Mouse (Mus musculus) kidney, postnatal 0 days (tissue): ENCODE measurements around the gene Rep15. TPM values are rescaled to one million over a fixed set of nuclear protein-coding genes. Genes with fewer than 3 reads are reported as not detected.

Source experiments
- ATAC-seq: fragments of 200-750 bp; cut with Nextera tagmentation; replicated peaks from 2 replicates; pipeline ENCODE4 v1.8.0; 2017; ENCODE audit warnings: low read depth, moderate number of reproducible peaks, moderate TSS enrichment, moderate library complexity; ENCODE audit not compliant: low FRiP score
- DNase-seq: peaks from one replicate; pipeline ENCODE4 v3.0.0-alpha.2; 2016; ENCODE audit warnings: low spot score
- H3K27ac ChIP-seq: fragments of 300-500 bp; sonication (generic); 2 replicates; pipeline ENCODE4 v1.5.1; 2014; ENCODE audit warnings: mild to moderate bottlenecking
- H3K27me3 ChIP-seq: fragments of 300-500 bp; sonication (generic); 2 replicates; pipeline ENCODE4 v1.6.1; 2014; ENCODE audit warnings: low read length, mixed read lengths; ENCODE audit not compliant: insufficient read depth
- H3K36me3 ChIP-seq: fragments of 300-500 bp; sonication (generic); 2 replicates; pipeline ENCODE4 v1.6.1; 2014; ENCODE audit warnings: low read length, mixed read lengths; ENCODE audit not compliant: insufficient read depth
- H3K4me1 ChIP-seq: fragments of 300-500 bp; sonication (generic); replicated peaks from 2 replicates; pipeline ENCODE4 v1.6.1; 2014; ENCODE audit warnings: antibody characterized with exemption, low read length, mixed read lengths; ENCODE audit not compliant: insufficient read depth
- H3K4me2 ChIP-seq: fragments of 300-500 bp; sonication (generic); 2 replicates; pipeline ENCODE4 v1.6.1; 2014; ENCODE audit warnings: mild to moderate bottlenecking, low read length, moderate library complexity, mixed read lengths
- H3K4me3 ChIP-seq: fragments of 300-500 bp; sonication (generic); replicated peaks from 2 replicates; pipeline ENCODE4 v1.5.1; 2014; ENCODE audit warnings: low read depth, low read length
- H3K9ac ChIP-seq: fragments of 300-500 bp; sonication (generic); 2 replicates; pipeline ENCODE4 v1.6.1; 2014; ENCODE audit warnings: low read depth, low read length
- H3K9me3 ChIP-seq: fragments of 300-500 bp; sonication (generic); replicated peaks from 2 replicates; pipeline ENCODE4 v1.6.1; 2016; ENCODE audit warnings: low read length, inconsistent platforms, mixed read lengths
- CTCF ChIP-seq: IDR thresholded peaks from 2 replicates; pipeline ENCODE4 v1.5.1; 2016; ENCODE audit warnings: antibody characterized with exemption, low read depth, mild to moderate bottlenecking, moderate library complexity
- WGBS: fragments of 180-500 bp; shearing (Covaris S2); extraction: QIAGEN DNeasy Blood & Tissue Kit; methylation state at CpG from one replicate; pipeline ENCODE4 v1.1.7; 2014; 5-methylcytosine and 5-hydroxymethylcytosine counted together
- polyA plus RNA-seq: library from polyadenylated mRNA; unstranded; fragments of >200 nt; fragmentation: Nextera tagmentation; extraction: Ambion mirVana; gene quantifications from 2 replicates; pipeline ENCODE4 v1.2.1, GENCODE M21; 2015

The Rep15 gene
- polyA plus RNA-seq, 1 experiment from 2014 or later, result 0.70 TPM

DNA sequence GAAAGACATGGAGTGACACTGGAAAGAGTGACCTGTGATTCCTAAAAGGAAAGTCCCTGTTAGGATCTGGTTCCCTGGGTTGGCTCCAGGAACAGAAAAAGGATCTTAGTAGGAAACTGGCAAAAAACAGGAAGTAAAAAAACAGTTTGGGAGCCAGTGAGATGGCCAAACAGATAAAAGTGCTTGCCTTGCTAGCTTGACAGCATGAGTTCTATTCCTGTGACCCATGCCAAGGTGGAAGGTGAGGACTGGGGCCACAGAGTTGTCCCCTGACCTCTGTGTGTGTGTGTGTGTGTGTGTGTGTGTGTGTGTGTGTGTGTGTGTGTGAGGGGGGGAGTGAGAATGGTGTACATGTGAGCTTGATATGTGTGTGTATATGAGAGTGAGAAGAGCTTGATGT, 8.8 kb upstream of the Rep15 start:
- H3K36me3 ChIP-seq, result peaks cover 44% of the 10 kb centered on the region
- TF ChIP-seq CTCF, result no peak
- no peaks in the 10 kb centered on the region for H3K27me3 ChIP-seq
- no peaks in the 10 kb centered on the region for H3K9me3 ChIP-seq
- ATAC-seq (no peak), DNase-seq (no peak)
- no peak overlapping the region for H3K4me2 ChIP-seq
- no peak overlapping the region for H3K4me3 ChIP-seq
- no peaks in the 10 kb centered on the region for H3K4me1 ChIP-seq
- no peak overlapping the region for H3K9ac ChIP-seq
- H3K27ac ChIP-seq, result no peak overlapping the region

DNA sequence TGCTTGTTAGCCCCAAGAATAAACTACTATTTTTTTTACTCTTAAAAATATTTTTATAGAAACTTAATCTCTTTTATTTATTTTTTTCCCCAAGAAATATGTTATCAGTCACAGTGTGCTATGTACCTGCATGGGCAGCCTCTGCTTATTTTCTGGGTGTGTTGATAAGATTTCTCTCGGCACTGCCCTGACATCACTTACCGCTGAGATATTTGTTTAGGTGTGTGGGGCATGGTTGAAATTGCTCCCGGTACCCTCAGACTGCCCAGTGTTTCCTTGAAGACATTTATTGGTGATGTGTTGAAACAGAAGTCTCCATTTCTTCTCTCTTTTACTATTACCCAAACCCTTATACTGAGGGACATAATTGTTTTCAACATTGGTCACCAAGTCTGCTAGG, 7.6 kb upstream of the Rep15 start:
- H3K27me3 ChIP-seq, result no peaks in the 10 kb centered on the region

DNA sequence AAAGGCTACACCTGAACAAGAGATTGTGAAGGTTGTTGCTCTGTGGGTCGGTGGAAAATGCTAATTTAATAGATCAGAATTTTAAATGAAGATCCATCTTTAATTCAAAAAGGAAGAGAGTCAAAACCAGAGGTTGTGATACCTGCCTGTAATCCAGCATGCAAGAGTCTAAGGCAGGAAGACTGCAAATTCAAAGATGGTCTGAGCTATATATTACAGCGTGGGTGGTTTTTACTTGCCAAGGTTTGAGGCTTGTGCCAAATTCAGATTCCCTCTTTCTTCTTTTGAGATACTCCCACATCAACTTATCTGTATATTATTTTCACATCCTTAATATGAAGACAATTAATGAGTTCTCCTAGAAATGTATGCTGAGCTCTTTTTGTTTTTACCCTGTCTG, 4.0 kb upstream of the Rep15 start:
- H3K4me1 ChIP-seq, result no peaks in the 10 kb centered on the region
- no peak for TF ChIP-seq CTCF
- no peak overlapping the region for H3K4me2 ChIP-seq
- DNase-seq (no peak), ATAC-seq (no peak)
- H3K27me3 ChIP-seq, result no peaks in the 10 kb centered on the region
- H3K9me3 ChIP-seq, result no peaks in the 10 kb centered on the region
- peaks cover 51% of the 10 kb centered on the region for H3K36me3 ChIP-seq
- H3K4me3 ChIP-seq, result no peak overlapping the region
- no peak overlapping the region for H3K27ac ChIP-seq
- WGBS, result 80% methylated on average over 2 of the region's 2 CpGs
- no peak overlapping the region for H3K9ac ChIP-seq

More for the DNA sequence above, 7.6 kb upstream of the Rep15 start:
- Histone ChIP-seq H3K36me3 (peaks cover 52% of the 10 kb centered on the region), H3K9ac (no peak overlapping the region), H3K4me3 (no peak overlapping the region), H3K9me3 (no peaks in the 10 kb centered on the region), H3K4me1 (no peaks in the 10 kb centered on the region), H3K4me2 (no peak overlapping the region), H3K27ac (no peak overlapping the region)
- TF ChIP-seq CTCF, result no peak
- DNase-seq (no peak), ATAC-seq (no peak)
- WGBS, result 86% methylated on average over 3 of the region's 3 CpGs

DNA sequence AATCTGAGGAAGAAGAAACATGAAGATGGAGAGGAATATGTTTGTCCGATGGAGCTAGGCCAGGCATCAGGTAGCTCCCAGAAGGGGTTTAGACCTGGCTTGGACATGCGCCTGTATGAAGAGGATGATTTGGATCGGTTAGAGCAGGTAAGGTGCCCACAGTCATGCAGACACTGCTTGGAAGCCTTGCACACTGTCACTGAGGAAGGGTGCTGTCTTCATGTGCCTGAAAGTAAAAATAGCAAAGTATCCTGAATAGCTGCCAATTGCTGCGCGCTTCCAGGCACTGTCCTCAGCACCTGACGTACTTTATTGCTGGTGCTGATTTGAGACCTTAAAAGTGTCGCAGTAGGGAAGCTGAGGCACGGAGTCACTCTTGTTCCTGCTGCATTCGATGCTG, 2.8 kb upstream of the Rep15 start:
- Histone ChIP-seq H3K4me3 (no peak overlapping the region), H3K4me1 (no peaks in the 10 kb centered on the region), H3K9me3 (no peaks in the 10 kb centered on the region), H3K27me3 (no peaks in the 10 kb centered on the region), H3K4me2 (no peak overlapping the region), H3K27ac (no peak overlapping the region), H3K9ac (no peak overlapping the region), H3K36me3 (peaks cover 49% of the 10 kb centered on the region)
- WGBS, result 93% methylated on average over 9 of the region's 9 CpGs
- no peak for ATAC-seq
- no peak for TF ChIP-seq CTCF
- DNase-seq, result no peak

DNA sequence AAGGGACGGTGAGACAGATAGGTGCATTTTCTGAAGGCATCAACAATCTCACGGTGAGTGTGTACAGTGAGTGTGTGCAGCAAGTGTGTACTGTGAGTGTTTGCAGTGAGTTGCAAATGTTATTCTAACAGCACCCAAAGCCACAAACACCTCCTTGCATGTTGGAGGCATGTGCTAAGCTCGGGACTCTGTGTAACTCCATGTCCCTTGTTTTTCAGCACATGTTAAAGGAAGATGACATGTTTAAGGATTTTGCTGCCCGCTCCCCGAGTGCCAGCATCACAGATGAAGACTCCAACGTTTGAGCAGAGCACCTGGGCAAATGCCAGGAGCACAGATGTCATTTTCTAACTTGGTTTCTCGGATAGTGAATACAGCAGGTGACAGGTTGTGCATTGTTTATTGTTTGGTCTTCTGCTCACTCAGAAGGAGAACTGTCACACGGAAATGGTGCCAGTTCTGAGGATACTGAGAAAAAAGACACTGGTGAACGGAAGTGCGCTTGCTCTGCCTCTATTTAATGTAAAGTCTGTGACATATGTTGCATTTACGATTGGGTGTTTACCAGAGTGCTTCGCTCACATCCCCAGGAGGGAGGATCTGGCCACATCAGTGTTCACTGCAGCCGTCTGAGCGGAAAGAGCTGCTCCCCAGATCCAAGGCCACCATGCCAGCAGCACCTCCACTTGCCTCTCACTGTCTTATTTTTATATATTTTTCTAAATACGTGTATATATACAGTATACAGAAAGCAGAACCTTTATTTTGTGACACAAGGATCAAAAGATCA, 2.1 kb upstream of the Rep15 start:
- H3K4me2 ChIP-seq, result no peak overlapping the region
- H3K4me3 ChIP-seq, result no peak overlapping the region
- no peak for TF ChIP-seq CTCF
- ATAC-seq, result no peak
- H3K9me3 ChIP-seq, result no peaks in the 10 kb centered on the region
- H3K27ac ChIP-seq, result no peak overlapping the region
- no peak overlapping the region for H3K9ac ChIP-seq
- no peaks in the 10 kb centered on the region for H3K4me1 ChIP-seq
- DNase-seq, result no peak
- 91% methylated on average over 15 of the region's 15 CpGs for WGBS
- H3K36me3 ChIP-seq, result peaks cover 49% of the 10 kb centered on the region
- no peaks in the 10 kb centered on the region for H3K27me3 ChIP-seq

DNA sequence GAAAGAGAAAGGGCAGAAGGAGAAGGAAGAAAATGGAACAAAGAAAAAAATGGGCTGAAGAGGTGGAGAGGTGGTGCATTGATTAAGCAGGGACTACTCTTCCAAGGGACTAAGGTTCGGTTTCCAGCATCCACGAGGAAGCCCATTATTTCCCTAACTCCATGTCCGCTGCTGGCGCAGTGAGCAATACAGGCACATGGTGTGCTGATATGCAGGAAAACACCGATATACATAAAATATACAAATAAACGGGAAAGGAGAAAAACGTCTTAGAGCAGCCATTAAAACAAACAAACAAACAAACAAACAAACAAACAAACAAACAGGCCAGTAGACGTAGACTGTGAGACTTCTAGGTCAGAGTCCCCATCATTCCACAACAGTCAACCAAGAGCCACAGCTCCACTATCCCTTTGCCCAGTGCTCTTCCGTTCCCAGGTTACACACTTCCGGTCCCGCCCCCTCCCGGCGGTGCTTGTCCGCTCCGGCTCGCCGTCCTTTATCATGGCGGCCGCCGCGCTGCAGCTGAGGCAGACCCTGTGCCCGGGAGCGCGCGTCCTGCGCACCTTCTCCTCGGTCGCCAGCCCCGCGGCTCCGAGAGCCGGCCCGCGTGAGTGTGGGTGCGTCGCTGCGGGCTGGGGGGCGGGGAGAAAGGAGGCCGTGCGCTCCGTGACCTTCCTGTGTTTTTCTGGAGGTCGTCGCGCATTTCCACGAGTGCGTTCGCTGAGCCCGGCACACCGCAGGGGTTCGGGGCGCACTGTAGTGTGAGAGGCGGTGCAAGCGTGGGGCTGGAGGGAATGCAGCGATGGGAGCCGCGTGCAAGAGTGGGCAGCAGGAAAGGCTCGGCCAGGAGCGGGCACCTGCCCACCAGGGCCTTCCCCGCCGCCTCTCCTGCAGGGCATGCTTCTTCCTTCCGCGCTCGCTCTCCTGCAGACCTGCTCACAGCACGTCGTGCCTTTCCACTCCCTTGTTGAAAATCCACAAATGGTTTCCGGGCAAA, 10.2 kb downstream of the Rep15 start, which contains the start of gene Mrps35:
Gene Mrps35, plus strand, starts transcription at position 474 of the 1,000 bp plus-strand sequence.
- Histone ChIP-seq H3K27me3 (no peaks in the 10 kb centered on the region), H3K36me3 (peaks cover 15% of the 10 kb centered on the region), H3K9ac (peak within 1 kb of the TSS; percentile 94), H3K4me3 (peak within 1 kb of the TSS; percentile 98), H3K27ac (peak within 1 kb of the TSS; percentile 86), H3K9me3 (no peaks in the 10 kb centered on the region), H3K4me1 (peaks cover 8% of the 10 kb centered on the region; the same call in 1 of the 2 replicates), H3K4me2 (peak within 1 kb of the TSS; percentile 69)
- peak; percentile 40; the same call in 1 of the 2 replicates for TF ChIP-seq CTCF
- WGBS, result 5% methylated on average over 66 of the region's 66 CpGs
- DNase-seq, result peak; percentile 96
- ATAC-seq, result peak; percentile 98
